Mouse (Mus musculus) neural tube, embryonic 11.5 days (tissue): ENCODE results near the gene Hspa1b. TPM values are rescaled to one million over a fixed set of nuclear protein-coding genes. Genes with fewer than 3 reads are reported as not detected.
"Not testable (repeated sequence)": the region's sequence is repeated elsewhere in the genome, so short reads cannot be mapped to it uniquely, and the experiment has no call there.

Source experiments
- ATAC-seq: fragments of 200-750 bp; cut with Nextera tagmentation; 2 replicates; pipeline ENCODE4 v1.8.0; 2017; ENCODE audit warnings: moderate number of reproducible peaks, mild to moderate bottlenecking, moderate TSS enrichment, moderate library complexity; ENCODE audit not compliant: insufficient read depth, low FRiP score, low TSS enrichment
- DNase-seq: peaks from one replicate; pipeline ENCODE4 v3.0.0-alpha.2; 2015; ENCODE audit warnings: low spot score
- H3K27ac ChIP-seq: fragments of 300-500 bp; sonication (generic); 2 replicates; pipeline ENCODE4 v1.5.1; 2014; ENCODE audit warnings: low read depth, mild to moderate bottlenecking, low read length
- H3K27me3 ChIP-seq: fragments of 300-500 bp; sonication (generic); 2 replicates; pipeline ENCODE4 v1.6.1; 2014; ENCODE audit warnings: mild to moderate bottlenecking, low read length, mixed read lengths; ENCODE audit not compliant: control insufficient read depth, insufficient read depth
- H3K36me3 ChIP-seq: fragments of 300-500 bp; sonication (generic); 2 replicates; pipeline ENCODE4 v1.6.1; 2014; ENCODE audit warnings: mild to moderate bottlenecking, low read length, moderate library complexity, mixed read lengths; ENCODE audit not compliant: control insufficient read depth, insufficient read depth
- H3K4me1 ChIP-seq: fragments of 300-500 bp; sonication (generic); 2 replicates; pipeline ENCODE4 v1.6.1; 2014; ENCODE audit warnings: low read length, mixed read lengths; ENCODE audit not compliant: control insufficient read depth, insufficient read depth
- H3K4me2 ChIP-seq: fragments of 300-500 bp; sonication (generic); 2 replicates; pipeline ENCODE4 v1.6.1; 2014; ENCODE audit warnings: low read depth, mild to moderate bottlenecking, moderate library complexity
- H3K4me3 ChIP-seq: fragments of 300-500 bp; sonication (generic); 2 replicates; pipeline ENCODE4 v1.5.1; 2014; ENCODE audit warnings: low read depth, low read length
- H3K9ac ChIP-seq: fragments of 300-500 bp; sonication (generic); 2 replicates; pipeline ENCODE4 v1.6.1; 2014; ENCODE audit warnings: mild to moderate bottlenecking, low read length
- H3K9me3 ChIP-seq: fragments of 300-500 bp; sonication (generic); 2 replicates; pipeline ENCODE4 v1.6.1; 2016; ENCODE audit warnings: low read length; ENCODE audit not compliant: control insufficient read depth
- WGBS: fragments of 180-500 bp; shearing (Covaris S2); extraction: QIAGEN DNeasy Blood & Tissue Kit; methylation state at CpG from one replicate; pipeline ENCODE4 v1.1.7; 2014; 5-methylcytosine and 5-hydroxymethylcytosine counted together
- polyA plus RNA-seq: library from polyadenylated mRNA; unstranded; fragments of >200 nt; fragmentation: Nextera tagmentation; extraction: Ambion mirVana; gene quantifications from 2 replicates; pipeline ENCODE4 v1.2.1, GENCODE M21; 2014

The Hspa1b gene
- polyA plus RNA-seq, 1 experiment from 2014 or later, result 0.13 TPM

DNA sequence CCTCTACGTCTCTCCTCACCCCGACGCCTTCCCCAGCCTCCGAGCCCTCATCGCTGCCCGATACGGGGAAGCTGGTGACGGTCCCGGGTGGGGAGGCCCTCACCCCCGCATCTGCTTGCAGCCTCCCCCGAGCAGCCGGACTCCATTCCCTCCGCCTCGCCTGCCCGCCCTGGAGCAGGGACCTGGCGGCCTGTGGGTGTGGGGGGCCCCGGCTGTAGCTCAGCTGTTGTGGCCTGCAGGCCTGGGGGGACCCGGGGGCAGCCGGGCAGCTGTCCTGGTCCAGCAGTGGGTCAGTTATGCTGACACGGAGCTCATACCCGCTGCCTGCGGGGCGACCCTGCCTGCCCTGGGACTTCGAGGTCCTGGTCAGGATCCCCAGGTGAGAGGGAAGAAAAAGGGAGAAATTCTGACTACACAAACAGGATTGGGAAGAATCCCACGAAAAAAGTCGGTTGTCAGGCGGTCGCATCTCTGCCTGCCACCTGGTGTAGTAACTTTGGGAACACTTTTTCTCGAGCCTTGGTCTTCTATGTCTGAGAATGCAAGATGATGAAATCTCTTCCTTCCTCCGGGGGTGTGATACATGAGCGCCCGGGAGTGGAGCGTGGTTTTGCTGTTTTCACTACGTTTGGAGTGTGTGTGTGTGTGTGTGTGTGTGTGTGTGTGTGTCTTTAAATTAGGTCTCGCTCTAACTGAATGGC is 42.6 kb upstream of the Hspa1b start:
- Histone ChIP-seq H3K27me3 (no peaks in the 10 kb centered on the region), H3K9ac (peak overlapping the region; percentile 77), H3K4me1 (peaks cover 11% of the 10 kb centered on the region), H3K4me2 (peak overlapping the region; percentile 96), H3K4me3 (peak overlapping the region; percentile 76), H3K27ac (peak overlapping the region; percentile 92), H3K9me3 (no peaks in the 10 kb centered on the region), H3K36me3 (peaks cover 12% of the 10 kb centered on the region)
- no peak; the same call in 1 of the 2 replicates for ATAC-seq
- under 1% methylated on average over 35 of the region's 35 CpGs for WGBS
- DNase-seq, result peak; percentile 35

DNA sequence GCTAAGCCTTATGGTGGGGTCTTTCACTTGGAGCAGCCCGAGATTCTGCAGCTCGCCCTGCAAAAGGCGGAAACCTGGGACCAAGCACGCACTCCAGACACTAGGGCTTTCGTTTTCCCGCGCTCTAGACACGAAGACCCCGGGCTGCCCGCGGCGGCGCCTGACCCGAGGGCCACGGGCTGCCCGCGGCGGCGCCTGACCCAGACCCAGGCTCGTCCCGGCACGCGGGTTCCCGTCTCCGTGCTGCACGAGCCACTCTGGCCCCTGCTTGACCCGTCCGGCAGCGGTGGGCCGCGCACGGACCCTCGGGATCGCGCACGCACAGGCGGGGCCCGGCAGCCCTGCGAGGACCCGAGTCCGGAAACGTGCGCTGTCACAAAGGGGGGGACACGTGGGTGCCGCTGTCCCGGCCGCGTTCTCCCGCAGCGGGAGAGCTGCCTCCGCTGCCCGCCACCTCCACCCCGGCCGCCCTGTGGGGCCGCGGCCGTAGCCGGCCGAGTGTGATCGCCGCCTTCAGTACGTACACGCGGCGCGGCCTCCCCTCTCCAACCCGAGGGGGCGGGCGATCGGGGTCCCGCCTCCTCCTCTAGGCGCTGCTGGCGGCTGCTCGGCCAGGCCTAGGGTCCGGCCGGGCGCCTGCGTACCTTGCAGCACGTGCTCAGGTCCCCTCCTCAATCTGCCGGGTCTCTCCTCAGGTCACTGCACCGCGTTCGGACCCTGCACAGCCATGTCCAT is 41.8 kb upstream of the Hspa1b start, which contains the start of gene Vars:
TSS of gene Vars (plus strand) at position 271 of the 735 bp plus-strand sequence.
- ATAC-seq (peak; percentile 87), DNase-seq (peak; percentile 95)
- Histone ChIP-seq H3K4me2 (peak within 1 kb of the TSS; percentile 96), H3K9ac (peak within 1 kb of the TSS; percentile 77), H3K27ac (peak within 1 kb of the TSS; percentile 92), H3K9me3 (no peaks in the 10 kb centered on the region), H3K4me3 (peak within 1 kb of the TSS; percentile 76), H3K27me3 (no peaks in the 10 kb centered on the region), H3K36me3 (peaks cover 11% of the 10 kb centered on the region), H3K4me1 (peaks cover 11% of the 10 kb centered on the region)
- under 1% methylated on average over 79 of the region's 83 CpGs for WGBS

DNA sequence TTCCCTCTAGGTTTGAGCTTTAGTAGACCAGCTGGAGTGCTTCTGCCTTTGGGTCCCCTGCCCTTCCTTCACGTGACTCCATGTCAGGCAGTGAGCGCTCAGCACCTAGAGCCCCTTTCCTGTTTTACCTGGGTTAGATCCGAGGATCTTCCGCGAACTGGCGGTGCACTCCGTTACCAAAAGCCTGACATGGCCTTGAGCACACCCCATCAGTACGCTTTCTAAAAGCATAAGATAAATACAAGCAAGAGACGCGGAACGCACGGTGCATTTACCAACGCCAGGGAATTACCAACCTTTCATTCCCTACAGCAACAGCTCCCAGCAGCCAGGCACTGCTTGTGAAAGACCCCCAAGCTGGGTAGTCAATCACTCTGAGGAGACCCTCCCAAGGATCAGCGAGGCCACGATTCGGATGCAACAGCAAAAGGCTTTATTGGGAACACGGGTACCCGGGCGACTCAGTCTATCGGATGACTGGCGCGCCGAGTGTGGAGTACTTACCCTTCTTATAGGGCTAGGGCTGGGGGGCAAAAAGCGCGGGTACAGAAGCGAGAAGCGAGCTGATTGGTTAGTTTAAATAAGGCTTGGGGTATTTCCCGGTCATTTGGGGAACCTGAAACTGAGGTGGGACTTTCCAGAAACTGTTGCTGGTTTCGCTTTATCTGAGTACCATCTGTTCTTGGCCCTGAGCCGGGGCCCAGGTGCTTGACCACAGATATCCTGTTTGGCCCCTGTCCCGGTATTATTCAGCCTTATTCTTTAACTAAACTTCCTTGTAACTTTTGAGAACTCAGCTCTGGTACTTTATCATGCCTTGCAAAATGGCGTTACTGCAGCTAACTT is 41.1 kb upstream of the Hspa1b start:
- H3K9me3 ChIP-seq, H3K27me3 ChIP-seq, H3K36me3 ChIP-seq, ATAC-seq: not testable (repeated sequence)
- 27% methylated on average over 29 of the region's 32 CpGs for WGBS
- peak overlapping the region; percentile 77 for H3K9ac ChIP-seq
- H3K4me3 ChIP-seq, result peak overlapping the region; percentile 76
- H3K27ac ChIP-seq, result peak overlapping the region; percentile 92
- peak; percentile 35 for DNase-seq
- peak overlapping the region; percentile 96 for H3K4me2 ChIP-seq
- H3K4me1 ChIP-seq, result peaks cover 11% of the 10 kb centered on the region

DNA sequence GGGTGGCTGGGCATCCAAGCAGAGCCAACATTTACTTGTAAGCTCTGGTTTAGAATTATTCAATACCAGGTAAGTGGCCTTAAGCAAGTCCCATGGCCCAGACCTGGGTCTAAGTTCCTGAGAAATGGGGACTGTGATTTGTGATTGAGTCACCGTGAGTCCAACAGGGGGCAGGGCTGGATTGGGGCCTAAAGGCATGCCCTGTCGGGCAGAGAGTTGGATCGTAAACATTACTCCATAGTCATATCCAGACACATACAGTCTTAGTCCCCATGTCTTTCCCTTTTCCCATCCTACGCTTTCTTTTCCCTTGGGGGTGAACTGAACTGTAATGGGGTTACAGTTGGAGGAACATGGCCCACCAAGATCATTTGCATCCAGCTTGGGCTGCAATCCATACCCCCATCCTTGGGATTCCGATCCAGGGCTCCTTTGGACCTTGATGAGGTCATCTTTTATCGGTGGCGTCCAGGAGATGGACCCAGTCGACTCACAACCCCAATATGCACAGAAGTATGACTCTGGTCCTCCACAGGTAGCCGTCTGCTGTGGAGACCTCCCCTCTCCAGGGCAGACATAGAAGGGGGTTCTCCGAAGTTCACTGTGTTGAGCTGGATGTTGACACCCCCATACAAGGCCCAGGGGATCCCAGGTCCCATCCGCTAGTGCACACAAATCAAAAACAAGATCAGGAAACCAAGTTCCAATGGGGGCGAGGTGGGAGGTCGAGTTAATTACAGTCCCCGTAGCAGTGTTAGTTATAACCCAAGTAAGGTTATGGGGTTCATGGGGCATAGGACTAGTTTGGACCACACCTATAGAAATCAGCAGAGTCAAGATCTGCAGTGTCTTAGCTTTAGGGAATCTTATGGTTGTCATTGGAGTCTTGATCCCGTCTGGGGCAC is 39.7 kb upstream of the Hspa1b start:
- Histone ChIP-seq H3K9me3 (no peaks in the 10 kb centered on the region), H3K4me2 (peak overlapping the region; percentile 38; the same call in 1 of the 2 replicates), H3K9ac (no peak overlapping the region), H3K27ac (no peak overlapping the region), H3K36me3 (no peaks in the 10 kb centered on the region), H3K4me3 (no peak overlapping the region), H3K27me3 (no peaks in the 10 kb centered on the region), H3K4me1 (peaks cover 11% of the 10 kb centered on the region)
- WGBS, result 95% methylated on average over 15 of the region's 15 CpGs
- DNase-seq (peak; percentile 7), ATAC-seq (no peak)

DNA sequence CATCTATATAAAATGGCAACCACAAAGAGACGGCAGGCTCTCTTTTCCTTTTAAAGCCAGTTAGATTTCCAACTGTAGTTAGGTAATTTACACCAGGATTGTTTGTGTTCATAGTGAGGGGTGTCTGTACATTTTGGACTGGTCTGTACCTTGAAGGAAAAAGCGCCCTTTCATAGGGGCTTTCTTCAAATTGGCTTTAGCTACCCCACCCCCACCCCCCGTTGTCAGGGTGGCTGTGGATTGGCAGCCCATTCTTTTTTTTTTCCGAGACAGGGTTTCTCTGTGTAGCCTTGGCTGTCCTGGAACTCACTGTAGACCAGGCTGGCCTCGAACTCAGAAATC is 38.1 kb upstream of the Hspa1b start:
- 90% methylated on average over 5 of the region's 5 CpGs for WGBS
- H3K4me1 ChIP-seq, result no peaks in the 10 kb centered on the region
- DNase-seq (no peak), ATAC-seq (no peak)
- no peaks in the 10 kb centered on the region for H3K36me3 ChIP-seq
- no peak overlapping the region for H3K9ac ChIP-seq
- H3K4me3 ChIP-seq, result no peak overlapping the region
- no peaks in the 10 kb centered on the region for H3K27me3 ChIP-seq
- H3K9me3 ChIP-seq, result no peaks in the 10 kb centered on the region
- no peak overlapping the region for H3K27ac ChIP-seq
- no peak overlapping the region for H3K4me2 ChIP-seq

DNA sequence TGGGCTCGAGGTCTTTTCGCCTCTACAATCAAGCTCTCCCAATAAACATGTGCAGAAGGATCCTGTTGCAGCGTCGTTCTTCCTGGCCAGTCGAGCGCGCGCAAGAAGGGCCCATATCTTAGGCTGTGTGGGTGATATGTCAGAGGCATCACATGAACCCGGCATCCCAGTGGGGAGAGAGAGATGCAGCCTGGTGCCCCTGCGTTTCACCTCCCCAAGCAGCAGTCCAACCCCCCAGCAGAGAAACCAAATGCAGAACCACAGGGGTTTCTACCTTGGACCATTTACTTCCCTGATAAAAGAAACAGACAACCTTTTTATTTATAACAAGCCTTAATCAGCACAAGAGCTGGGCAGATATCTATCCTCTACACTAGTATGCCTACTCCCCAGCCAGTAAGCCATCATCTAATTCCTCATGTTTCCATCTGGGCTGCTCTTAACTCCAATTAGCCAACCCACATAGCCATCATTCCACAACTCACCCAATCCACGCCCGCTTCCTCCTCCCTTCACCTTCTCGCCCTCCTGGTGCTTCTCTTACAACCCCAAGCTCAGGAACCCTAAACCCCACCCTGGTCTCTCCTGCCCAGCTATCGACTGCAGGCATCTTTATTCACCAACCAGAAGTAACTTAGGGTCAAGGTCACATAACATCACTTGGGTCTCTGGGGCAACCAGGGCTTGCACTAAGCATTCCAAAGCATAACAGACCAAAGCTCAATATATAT is 37.5 kb upstream of the Hspa1b start:
- peak; percentile 8 for DNase-seq

DNA sequence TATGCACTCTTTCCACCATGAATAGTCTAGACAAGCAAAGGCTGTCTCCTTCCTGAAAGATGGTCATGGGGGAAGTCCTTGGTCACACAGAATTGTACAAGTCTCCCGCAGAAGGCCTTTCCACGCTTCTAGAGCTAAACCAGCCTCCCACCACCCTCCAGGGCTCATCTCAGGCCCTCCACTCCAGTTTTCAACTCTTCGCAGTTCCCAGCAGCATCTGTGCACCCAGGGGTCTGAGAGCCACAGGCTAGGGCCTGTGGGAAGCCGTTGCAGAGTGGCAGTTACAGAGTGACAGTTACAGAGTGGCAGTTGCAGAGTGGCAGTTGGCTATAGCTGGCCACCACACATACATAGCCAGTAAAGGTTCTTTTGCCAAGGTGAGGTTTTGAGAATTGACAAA is 36.9 kb upstream of the Hspa1b start:
- H3K27ac ChIP-seq, H3K9ac ChIP-seq, H3K9me3 ChIP-seq, H3K27me3 ChIP-seq, ATAC-seq, H3K36me3 ChIP-seq, H3K4me1 ChIP-seq, H3K4me2 ChIP-seq, H3K4me3 ChIP-seq: not testable (repeated sequence)
- DNase-seq, result peak; percentile 1
- WGBS, result 97% methylated on average over 4 of the region's 4 CpGs

More for the DNA sequence above, 37.5 kb upstream of the Hspa1b start:
- Histone ChIP-seq H3K9ac (no peak overlapping the region), H3K4me3 (no peak overlapping the region), H3K9me3 (no peaks in the 10 kb centered on the region), H3K4me2 (no peak overlapping the region), H3K36me3 (no peaks in the 10 kb centered on the region), H3K27me3 (no peaks in the 10 kb centered on the region), H3K4me1 (no peaks in the 10 kb centered on the region), H3K27ac (no peak overlapping the region)
- WGBS, result 87% methylated on average over 12 of the region's 14 CpGs
- ATAC-seq, result no peak
